Mouse (Mus musculus): ENCODE measurements at regions not wholly inside any gene's neighbourhood (a gene's known extent, or its start where the extent isn't known, plus 50 kb on each side); places are given as distances from the start of the nearest gene placed in this dataset.

DNA sequence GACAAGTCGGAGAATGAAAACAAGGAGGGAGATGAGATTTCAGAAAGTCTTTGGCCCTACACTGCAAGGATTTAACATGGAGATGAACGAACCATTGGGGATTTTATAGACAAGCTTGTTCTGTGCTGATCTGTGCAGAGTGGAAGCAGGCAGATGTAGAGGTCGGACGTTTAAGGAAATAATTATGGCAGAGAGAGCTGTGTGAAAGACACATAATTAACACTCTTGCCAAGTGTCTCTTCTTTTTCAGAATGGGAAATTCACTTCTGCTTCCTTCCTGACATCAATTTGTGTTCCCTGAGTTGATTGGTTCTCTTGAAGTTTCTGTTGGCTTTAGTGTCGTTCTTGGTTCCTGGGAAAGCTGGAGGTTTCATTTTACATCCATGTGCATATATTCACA lies 302.3 kb upstream of the Nmur2 start:
- Histone ChIP-seq H3K9ac (ENCODE audit: control insufficient read depth, low read depth, low read length, poor library complexity, severe bottlenecking) (no peak overlapping the region), H3K27ac (ENCODE audit: control insufficient read depth, low read depth, low read length) (no peak overlapping the region), H3K27me3 (ENCODE audit: control insufficient read depth in 1 of 2, insufficient read depth in 2 of 2, low read length in 2 of 2) (no peaks in the 10 kb centered on the region), H3K9me3 (replicated peaks; ENCODE audit: insufficient read depth, low read length) (no peaks in the 10 kb centered on the region), H3K4me1 (ENCODE audit: control insufficient read depth in 1 of 2, insufficient read depth in 2 of 2, low read length in 2 of 2) (no peaks in the 10 kb centered on the region), H3K4me3 (ENCODE audit: control insufficient read depth in 1 of 2, insufficient read depth in 1 of 2, low read depth in 2 of 2, low read length in 2 of 2) (no peak overlapping the region), H3K79me2 (ENCODE audit: control insufficient read depth, insufficient read depth, low read length, poor library complexity) (no peaks in the 10 kb centered on the region), H3K36me3 (ENCODE audit: control insufficient read depth in 1 of 2, insufficient read depth in 2 of 2, low read length in 2 of 2) (no peaks in the 10 kb centered on the region)
- no peak for TF ChIP-seq SMC3 (IDR thresholded peaks at IDR 0.05; ENCODE audit: low read depth, low read length)
- TF ChIP-seq KAT2A (conservative IDR thresholded peaks at IDR 0.05; ENCODE audit: low read depth, low read length), result no peak
- no peak for TF ChIP-seq NRF1 (IDR thresholded peaks at IDR 0.05; ENCODE audit: insufficient read depth, low read depth, low read length, poor library complexity, severe bottlenecking)
- no peak for TF ChIP-seq MYC (IDR thresholded peaks at IDR 0.05; ENCODE audit: low read depth, low read length)
- TF ChIP-seq MEF2A (IDR thresholded peaks at IDR 0.05; ENCODE audit: extremely low read depth, insufficient replicate concordance, low read depth, low read length, poor library complexity, severe bottlenecking), result no peak
- TF ChIP-seq POLR2A (IDR thresholded peaks at IDR 0.05; ENCODE audit: control insufficient read depth in 1 of 2, insufficient read depth in 1 of 2, low read depth in 1 of 2, low read length in 2 of 2, poor library complexity in 1 of 2), result no peak
- no peak for TF ChIP-seq TAL1 (IDR thresholded peaks at IDR 0.05; ENCODE audit: low read length)
- no peak for TF ChIP-seq CHD1 (IDR thresholded peaks at IDR 0.05; ENCODE audit: low read depth, low read length)
- TF ChIP-seq RAD21 (IDR thresholded peaks at IDR 0.05; ENCODE audit: low read depth, low read length), result no peak
- no peak for TF ChIP-seq ZKSCAN1 (IDR thresholded peaks at IDR 0.05; ENCODE audit: low read depth, low read length)
- no peak for TF ChIP-seq POLR2AphosphoS5 (IDR thresholded peaks at IDR 0.05; ENCODE audit: borderline replicate concordance, low read depth, low read length)
- no peak for TF ChIP-seq MAX (IDR thresholded peaks at IDR 0.05; ENCODE audit: low read length)
- TF ChIP-seq RCOR1 (IDR thresholded peaks at IDR 0.05; ENCODE audit: low read depth, low read length), result no peak
- no peak for TF ChIP-seq ZMIZ1 (IDR thresholded peaks at IDR 0.05; ENCODE audit: low read depth, low read length)
- TF ChIP-seq MAFK (IDR thresholded peaks at IDR 0.05; ENCODE audit: borderline replicate concordance, low read depth, low read length), result no peak
- TF ChIP-seq CTCF (IDR thresholded peaks at IDR 0.05 in 2 of 3, conservative IDR thresholded peaks at IDR 0.05 in 1 of 3; ENCODE audit: control insufficient read depth in 1 of 3, insufficient read depth in 1 of 3, low read depth in 2 of 3, low read length in 3 of 3, poor library complexity in 1 of 3, severe bottlenecking in 1 of 3), result no peak
- TF ChIP-seq ETS1 (IDR thresholded peaks at IDR 0.05; ENCODE audit: low read depth, low read length), result no peak
- no peak for DNase-seq (ENCODE audit: low read depth, low spot score)

DNA sequence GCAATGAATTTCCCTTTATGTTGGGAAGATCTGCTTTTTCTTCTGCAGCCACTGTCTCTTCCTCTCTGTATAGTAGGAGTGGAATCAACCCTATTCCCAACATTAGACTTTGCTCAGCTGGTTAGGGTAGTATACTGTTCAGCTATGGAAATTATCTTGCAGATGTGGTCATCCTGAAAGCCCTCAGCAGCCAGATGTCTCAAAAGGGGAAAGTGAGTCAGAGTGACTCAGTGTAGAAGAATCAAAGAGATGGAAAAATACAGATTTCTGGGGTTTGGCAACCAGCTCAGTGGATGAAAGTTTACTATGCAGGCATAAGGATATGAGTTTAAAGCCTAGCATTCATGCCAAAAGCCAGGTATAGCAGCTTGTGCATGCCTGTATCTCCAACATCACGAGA lies 300.9 kb upstream of the Nmur2 start:
- Histone ChIP-seq H3K27ac (ENCODE audit: control insufficient read depth, low read depth, low read length) (no peak overlapping the region), H3K9ac (ENCODE audit: control insufficient read depth, low read depth, low read length, poor library complexity, severe bottlenecking) (no peak overlapping the region), H3K4me3 (ENCODE audit: control insufficient read depth in 1 of 2, insufficient read depth in 1 of 2, low read depth in 2 of 2, low read length in 2 of 2) (no peak overlapping the region), H3K79me2 (ENCODE audit: control insufficient read depth, insufficient read depth, low read length, poor library complexity) (no peaks in the 10 kb centered on the region), H3K36me3 (ENCODE audit: control insufficient read depth in 1 of 2, insufficient read depth in 2 of 2, low read length in 2 of 2) (no peaks in the 10 kb centered on the region), H3K9me3 (replicated peaks; ENCODE audit: insufficient read depth, low read length) (no peaks in the 10 kb centered on the region), H3K27me3 (ENCODE audit: control insufficient read depth in 1 of 2, insufficient read depth in 2 of 2, low read length in 2 of 2) (no peaks in the 10 kb centered on the region), H3K4me1 (ENCODE audit: control insufficient read depth in 1 of 2, insufficient read depth in 2 of 2, low read length in 2 of 2) (no peaks in the 10 kb centered on the region)
- no peak for TF ChIP-seq RAD21 (IDR thresholded peaks at IDR 0.05; ENCODE audit: low read depth, low read length)
- TF ChIP-seq ZKSCAN1 (IDR thresholded peaks at IDR 0.05; ENCODE audit: low read depth, low read length), result no peak
- TF ChIP-seq BHLHE40 (IDR thresholded peaks at IDR 0.05; ENCODE audit: borderline replicate concordance, low read depth, low read length), result no peak
- TF ChIP-seq TCF12 (IDR thresholded peaks at IDR 0.05; ENCODE audit: low read depth, low read length), result no peak
- no peak for TF ChIP-seq SMC3 (IDR thresholded peaks at IDR 0.05; ENCODE audit: low read depth, low read length)
- DNase-seq (ENCODE audit: low read depth, low spot score), result no peak
